Mouse (Mus musculus) neural tube, embryonic 11.5 days (tissue): ENCODE data around the gene Slc4a5. TPM values are rescaled to one million over a fixed set of nuclear protein-coding genes. Genes with fewer than 3 reads are reported as not detected.
A peak's percentile ranks its signal among the peaks of the same experiment; 100 is the strongest.

Experiments
- ATAC-seq: fragments of 200-750 bp; cut with Nextera tagmentation; 2 replicates; pipeline ENCODE4 v1.8.0; 2017; ENCODE audit warnings: moderate number of reproducible peaks, mild to moderate bottlenecking, moderate TSS enrichment, moderate library complexity; ENCODE audit not compliant: insufficient read depth, low FRiP score, low TSS enrichment
- DNase-seq: peaks from one replicate; pipeline ENCODE4 v3.0.0-alpha.2; 2015; ENCODE audit warnings: low spot score
- H3K27ac ChIP-seq: fragments of 300-500 bp; sonication (generic); 2 replicates; pipeline ENCODE4 v1.5.1; 2014; ENCODE audit warnings: low read depth, mild to moderate bottlenecking, low read length
- H3K27me3 ChIP-seq: fragments of 300-500 bp; sonication (generic); 2 replicates; pipeline ENCODE4 v1.6.1; 2014; ENCODE audit warnings: mild to moderate bottlenecking, low read length, mixed read lengths; ENCODE audit not compliant: control insufficient read depth, insufficient read depth
- H3K36me3 ChIP-seq: fragments of 300-500 bp; sonication (generic); 2 replicates; pipeline ENCODE4 v1.6.1; 2014; ENCODE audit warnings: mild to moderate bottlenecking, low read length, moderate library complexity, mixed read lengths; ENCODE audit not compliant: control insufficient read depth, insufficient read depth
- H3K4me1 ChIP-seq: fragments of 300-500 bp; sonication (generic); 2 replicates; pipeline ENCODE4 v1.6.1; 2014; ENCODE audit warnings: low read length, mixed read lengths; ENCODE audit not compliant: control insufficient read depth, insufficient read depth
- H3K4me2 ChIP-seq: fragments of 300-500 bp; sonication (generic); 2 replicates; pipeline ENCODE4 v1.6.1; 2014; ENCODE audit warnings: low read depth, mild to moderate bottlenecking, moderate library complexity
- H3K4me3 ChIP-seq: fragments of 300-500 bp; sonication (generic); 2 replicates; pipeline ENCODE4 v1.5.1; 2014; ENCODE audit warnings: low read depth, low read length
- H3K9ac ChIP-seq: fragments of 300-500 bp; sonication (generic); 2 replicates; pipeline ENCODE4 v1.6.1; 2014; ENCODE audit warnings: mild to moderate bottlenecking, low read length
- H3K9me3 ChIP-seq: fragments of 300-500 bp; sonication (generic); 2 replicates; pipeline ENCODE4 v1.6.1; 2016; ENCODE audit warnings: low read length; ENCODE audit not compliant: control insufficient read depth
- WGBS: fragments of 180-500 bp; shearing (Covaris S2); extraction: QIAGEN DNeasy Blood & Tissue Kit; methylation state at CpG from one replicate; pipeline ENCODE4 v1.1.7; 2014; 5-methylcytosine and 5-hydroxymethylcytosine counted together
- polyA plus RNA-seq: library from polyadenylated mRNA; unstranded; fragments of >200 nt; fragmentation: Nextera tagmentation; extraction: Ambion mirVana; gene quantifications from 2 replicates; pipeline ENCODE4 v1.2.1, GENCODE M21; 2014

Slc4a5 gene
- polyA plus RNA-seq, 1 experiment from 2014 or later: 0.28 TPM

GRCm38 (mm10) chr6:83309017-83309416 lies 89.4 kb downstream of the Slc4a5 start:
- Histone ChIP-seq H3K9ac (no peak overlapping the region), H3K27me3 (no peaks in the 10 kb centered on the region), H3K4me2 (no peak overlapping the region), H3K27ac (no peak overlapping the region), H3K36me3 (peaks cover 25% of the 10 kb centered on the region), H3K4me1 (no peaks in the 10 kb centered on the region), H3K9me3 (no peaks in the 10 kb centered on the region), H3K4me3 (no peak overlapping the region)
- ATAC-seq (no peak), DNase-seq (no peak)
- WGBS: 93% methylated on average over 7 of the region's 7 CpGs

GRCm38 (mm10) chr6:83311206-83311605 lies 91.6 kb downstream of the Slc4a5 start:
- H3K27me3 ChIP-seq: no peaks in the 10 kb centered on the region
- H3K9ac ChIP-seq: no peak overlapping the region
- H3K4me2 ChIP-seq: no peak overlapping the region
- 0 out of 2 replicates have a peak, but pooled peaks cover 1% of the 10 kb centered on the region for H3K4me1 ChIP-seq
- H3K9me3 ChIP-seq: no peaks in the 10 kb centered on the region
- WGBS: 95% methylated on average over 11 of the region's 11 CpGs
- no peak for DNase-seq
- H3K36me3 ChIP-seq: peaks cover 23% of the 10 kb centered on the region
- no peak overlapping the region for H3K27ac ChIP-seq
- no peak for ATAC-seq
- no peak overlapping the region for H3K4me3 ChIP-seq

GRCm38 (mm10) chr6:83312021-83312420 lies 92.4 kb downstream of the Slc4a5 start:
- H3K4me2 ChIP-seq: no peak overlapping the region
- H3K36me3 ChIP-seq: peaks cover 21% of the 10 kb centered on the region
- no peaks in the 10 kb centered on the region for H3K9me3 ChIP-seq
- ATAC-seq: no peak
- H3K4me1 ChIP-seq: 0 out of 2 replicates have a peak, but pooled peaks cover 6% of the 10 kb centered on the region
- WGBS: 93% methylated on average over 7 of the region's 7 CpGs
- DNase-seq: no peak
- no peak overlapping the region for H3K4me3 ChIP-seq
- no peaks in the 10 kb centered on the region for H3K27me3 ChIP-seq
- no peak overlapping the region for H3K27ac ChIP-seq
- no peak overlapping the region for H3K9ac ChIP-seq

GRCm38 (mm10) chr6:83312514-83312913 lies 92.9 kb downstream of the Slc4a5 start:
- Histone ChIP-seq H3K36me3 (peaks cover 20% of the 10 kb centered on the region), H3K27ac (no peak overlapping the region), H3K4me1 (0 out of 2 replicates have a peak, but pooled peaks cover 6% of the 10 kb centered on the region), H3K9me3 (no peaks in the 10 kb centered on the region), H3K9ac (no peak overlapping the region), H3K27me3 (no peaks in the 10 kb centered on the region), H3K4me3 (no peak overlapping the region), H3K4me2 (no peak overlapping the region)
- ATAC-seq: no peak
- WGBS: 91% methylated on average over 8 of the region's 8 CpGs
- no peak for DNase-seq

GRCm38 (mm10) chr6:83315293-83315692 lies 95.7 kb downstream of the Slc4a5 start:
- Histone ChIP-seq H3K27me3 (no peaks in the 10 kb centered on the region), H3K4me1 (0 out of 2 replicates have a peak, but pooled peaks cover 6% of the 10 kb centered on the region), H3K27ac (no peak overlapping the region), H3K9me3 (no peaks in the 10 kb centered on the region), H3K4me3 (no peak overlapping the region), H3K36me3 (peaks cover 10% of the 10 kb centered on the region), H3K9ac (no peak overlapping the region), H3K4me2 (no peak overlapping the region)
- no peak for DNase-seq
- ATAC-seq: no peak

- ATAC-seq (no peak), DNase-seq (peak; percentile 69)
- Histone ChIP-seq H3K4me3 (peak overlapping the region; percentile 9; the same call in 1 of the 2 replicates), H3K9me3 (no peaks in the 10 kb centered on the region), H3K4me2 (peak overlapping the region; percentile 76), H3K9ac (0 out of 2 replicates have a peak overlapping the region, but pooled peaks have one; percentile 3), H3K27me3 (no peaks in the 10 kb centered on the region), H3K4me1 (0 out of 2 replicates have a peak, but pooled peaks cover 6% of the 10 kb centered on the region), H3K27ac (no peak overlapping the region), H3K36me3 (peaks cover 6% of the 10 kb centered on the region; the same call in 1 of the 2 replicates)
- 3% methylated on average over 10 of the region's 10 CpGs for WGBS
These were observed 96.4 kb downstream of the Slc4a5 start for GRCm38 (mm10) chr6:83316022-83316421.

GRCm38 (mm10) chr6:83317108-83317741 lies 97.6 kb downstream of the Slc4a5 start:
- peak overlapping the region; percentile 85 for H3K4me3 ChIP-seq
- peak; percentile 98 for ATAC-seq
- H3K4me1 ChIP-seq: 0 out of 2 replicates have a peak, but pooled peaks cover 6% of the 10 kb centered on the region
- H3K9me3 ChIP-seq: no peaks in the 10 kb centered on the region
- peak overlapping the region; percentile 76 for H3K4me2 ChIP-seq
- H3K27me3 ChIP-seq: no peaks in the 10 kb centered on the region
- H3K9ac ChIP-seq: peak overlapping the region; percentile 90
- peak; percentile 94 for DNase-seq
- H3K27ac ChIP-seq: peak overlapping the region; percentile 60; the same call in 1 of the 2 replicates
- H3K36me3 ChIP-seq: no peaks in the 10 kb centered on the region
- under 1% methylated on average over 52 of the region's 52 CpGs for WGBS

GRCm38 (mm10) chr6:83321927-83322326 lies 102.3 kb downstream of the Slc4a5 start:
- no peak overlapping the region for H3K4me3 ChIP-seq
- H3K9me3 ChIP-seq: no peaks in the 10 kb centered on the region
- DNase-seq (no peak), ATAC-seq (no peak)
- no peaks in the 10 kb centered on the region for H3K27me3 ChIP-seq
- no peak overlapping the region for H3K4me2 ChIP-seq
- 0 out of 2 replicates have a peak, but pooled peaks cover 7% of the 10 kb centered on the region for H3K4me1 ChIP-seq
- H3K27ac ChIP-seq: no peak overlapping the region
- H3K9ac ChIP-seq: no peak overlapping the region
- WGBS: 56% methylated on average over 1 of the region's 1 CpGs
- no peaks in the 10 kb centered on the region for H3K36me3 ChIP-seq

- Histone ChIP-seq H3K9ac (no peak overlapping the region), H3K4me1 (0 out of 2 replicates have a peak, but pooled peaks cover 7% of the 10 kb centered on the region), H3K4me2 (no peak overlapping the region), H3K4me3 (no peak overlapping the region), H3K9me3 (no peaks in the 10 kb centered on the region), H3K27ac (no peak overlapping the region), H3K27me3 (no peaks in the 10 kb centered on the region), H3K36me3 (no peaks in the 10 kb centered on the region)
- ATAC-seq (no peak), DNase-seq (no peak)
- 70% methylated on average over 2 of the region's 2 CpGs for WGBS
These were observed 103.2 kb downstream of the Slc4a5 start for GRCm38 (mm10) chr6:83322794-83323193.
